Mouse (Mus musculus) ES-Bruce4 (cell line): ENCODE measurements around the gene Abhd8.

Source experiments
- CTCF ChIP-seq: IDR thresholded peaks from one replicate; pipeline ENCODE4 v1.8.1; 2011; ENCODE audit warnings: low read depth, low read length
- EP300 ChIP-seq: IDR thresholded peaks from 2 replicates; pipeline ENCODE4 v1.6.1; 2011; ENCODE audit warnings: low read depth, low read length; ENCODE audit not compliant: insufficient read depth
- POLR2A ChIP-seq: IDR thresholded peaks from one replicate; pipeline ENCODE4 v1.8.1; 2011; ENCODE audit warnings: low read length; ENCODE audit not compliant: insufficient read depth

DNA sequence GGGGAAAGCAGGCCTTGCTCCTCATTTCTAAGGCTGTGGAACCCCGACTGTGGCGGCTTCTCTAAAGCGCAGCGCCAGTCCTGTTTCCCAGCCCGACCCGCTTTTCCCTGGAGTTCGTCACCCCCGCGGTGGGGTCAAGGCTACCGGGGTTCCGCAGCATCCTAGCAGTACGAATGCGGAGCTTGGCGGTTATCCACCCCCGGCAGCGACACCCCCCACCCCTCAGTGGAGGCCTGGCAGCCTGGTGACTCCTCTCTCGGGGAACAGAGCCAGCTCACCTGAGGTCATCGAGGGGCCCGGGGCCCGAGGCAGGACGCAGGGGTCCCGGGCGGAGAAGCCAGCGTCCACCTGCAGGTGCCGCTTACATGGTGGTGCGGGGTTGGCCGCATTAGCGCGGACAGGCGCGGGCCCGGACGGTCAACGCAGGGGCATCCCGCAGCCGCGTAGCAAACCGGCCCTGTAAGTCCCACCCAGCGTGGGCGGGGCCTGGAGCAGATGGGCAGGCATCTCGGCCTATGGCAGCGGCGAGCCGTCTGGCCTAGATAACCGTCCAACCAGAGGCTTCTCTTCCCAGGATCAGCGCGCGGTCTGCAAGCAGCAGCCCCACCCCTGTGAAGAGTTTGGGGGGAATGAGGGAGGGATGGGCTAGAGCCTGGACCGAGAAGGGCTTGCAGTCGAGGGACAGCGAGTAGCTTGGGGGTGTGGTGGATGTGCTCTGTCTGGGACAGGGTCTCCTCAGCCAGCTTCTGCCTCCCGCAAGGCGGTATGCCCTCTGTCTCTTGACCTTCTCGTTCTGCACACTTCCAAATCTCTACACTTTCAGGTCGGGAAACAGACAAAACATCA lies at the start of gene Abhd8:
- no peak for TF ChIP-seq CTCF
- TF ChIP-seq POLR2A, result no peak
- 0 out of 2 replicates have a peak, but pooled peaks have one; percentile 20 for TF ChIP-seq EP300
